Mouse (Mus musculus): ENCODE data around the gene Ubald1.

Gene Ubald1

GRCm38 (mm10) chr16:4880136-4880825 lies at the start of gene Ubald1:
Gene Ubald1 (minus strand): TSS chr16:4880315.
- DNase-seq (ENCODE audit: low spot score in 2 of 2) = peak; percentile 97 to 99

- no peak for DNase-seq (ENCODE audit: low spot score in 2 of 2)
Observed at GRCm38 (mm10) chr16:4928474-4928873, 48.4 kb upstream of the Ubald1 start.

- DNase-seq (ENCODE audit: low spot score in 2 of 2) = no peak
Observed at GRCm38 (mm10) chr16:4927967-4928366, 47.9 kb upstream of the Ubald1 start.

GRCm38 (mm10) chr16:4923996-4924395 lies 43.9 kb upstream of the Ubald1 start:
- DNase-seq (ENCODE audit: low spot score in 2 of 2) = no peak

GRCm38 (mm10) chr16:4922481-4922880 lies 42.4 kb upstream of the Ubald1 start:
- DNase-seq (ENCODE audit: low spot score in 2 of 2) = no peak

GRCm38 (mm10) chr16:4920556-4920955 lies 40.4 kb upstream of the Ubald1 start:
- DNase-seq (ENCODE audit: low spot score in 2 of 2) = no peak

GRCm38 (mm10) chr16:4916608-4917007 lies 36.5 kb upstream of the Ubald1 start:
- DNase-seq (ENCODE audit: low spot score in 2 of 2) = no peak

- no peak for DNase-seq (ENCODE audit: low spot score in 2 of 2)
Observed at GRCm38 (mm10) chr16:4915931-4916330, 35.8 kb upstream of the Ubald1 start.

- peak; percentile 71 to 82 for DNase-seq (ENCODE audit: low spot score in 2 of 2)
Observed at GRCm38 (mm10) chr16:4913783-4914735, 33.9 kb upstream of the Ubald1 start.

- peak; percentile 60 to 63 for DNase-seq (ENCODE audit: low spot score in 2 of 2)
Observed at GRCm38 (mm10) chr16:4912907-4913782, 33.0 kb upstream of the Ubald1 start.

- no peak for DNase-seq (ENCODE audit: low spot score in 2 of 2)
Observed at GRCm38 (mm10) chr16:4912074-4912648, 32.0 kb upstream of the Ubald1 start.

GRCm38 (mm10) chr16:4910758-4911157 lies 30.6 kb upstream of the Ubald1 start:
- DNase-seq (ENCODE audit: low spot score in 2 of 2) = no peak

- DNase-seq (ENCODE audit: low spot score in 2 of 2) = no peak
Observed at GRCm38 (mm10) chr16:4909745-4910144, 29.6 kb upstream of the Ubald1 start.

- peak; percentile 78 to 81 for DNase-seq (ENCODE audit: low spot score in 2 of 2)
Observed at GRCm38 (mm10) chr16:4907972-4908371, 27.9 kb upstream of the Ubald1 start.

GRCm38 (mm10) chr16:4907386-4907785 lies 27.3 kb upstream of the Ubald1 start:
- DNase-seq (ENCODE audit: low spot score in 2 of 2) = no peak

GRCm38 (mm10) chr16:4906559-4906958 lies 26.4 kb upstream of the Ubald1 start:
- no peak for DNase-seq (ENCODE audit: low spot score in 2 of 2)

GRCm38 (mm10) chr16:4905591-4905990 lies 25.5 kb upstream of the Ubald1 start:
- no peak for DNase-seq (ENCODE audit: low spot score in 2 of 2)

GRCm38 (mm10) chr16:4904878-4905277 lies 24.8 kb upstream of the Ubald1 start:
- DNase-seq (ENCODE audit: low spot score in 2 of 2) = no peak

GRCm38 (mm10) chr16:4903491-4904102 lies 23.5 kb upstream of the Ubald1 start:
- DNase-seq (ENCODE audit: low spot score in 2 of 2) = no peak

- no peak for DNase-seq (ENCODE audit: low spot score in 2 of 2)
Observed at GRCm38 (mm10) chr16:4902390-4902789, 22.3 kb upstream of the Ubald1 start.

- no peak for DNase-seq (ENCODE audit: low spot score in 2 of 2)
Observed at GRCm38 (mm10) chr16:4901167-4901566, 21.1 kb upstream of the Ubald1 start.
